8 mouse cellular contexts compared by ENCODE assay signal in genomic region chr15:82294059-82294458, GRCm38 (mm10). TPM values are rescaled to one million over a fixed set of nuclear protein-coding genes. Genes with fewer than 3 reads are reported as not detected.
DNase-seq lines count a peak whose midpoint lies in the region; ATAC-seq and TF ChIP-seq lines count a peak whose summit lies in the region.
"Had no signal": no experiment of that assay in that cellular context is flagged by ENCODE, and none has a peak within 500 bp of the region (broad histone marks: within the 10 kb centered on the region; RNA-seq: fewer than 3 reads in every experiment).

No protein-coding gene starts in this region.

- H3K9ac ChIP-seq in forebrain, postnatal 0 days: no peak overlapping the region
- H3K9ac ChIP-seq in neural tube, embryonic 12.5 days: no peak overlapping the region

- no peaks in the 10 kb centered on the region for H3K27me3 ChIP-seq in forebrain, postnatal 0 days (ENCODE audit: insufficient read depth, low read length)
- no peaks in the 10 kb centered on the region for H3K27me3 ChIP-seq in neural tube, embryonic 12.5 days (replicated peaks)

- H3K4me3 ChIP-seq in layer of hippocampus, adult 2 months: no peak overlapping the region
- H3K4me3 ChIP-seq in forebrain, postnatal 0 days (ENCODE audit: low read depth, low read length): no peak overlapping the region
- no peak overlapping the region for H3K4me3 ChIP-seq in neural tube, embryonic 12.5 days

- DNase-seq in layer of hippocampus, adult 2 months (ENCODE audit: low spot score in 2 of 2): no peak
- no peak for DNase-seq in layer of hippocampus, postnatal 36 days
- peak; percentile 37 to 43 for DNase-seq in cerebellum, postnatal 25 days
- DNase-seq in forebrain, postnatal 0 days: peak; percentile 76
- DNase-seq in gastrocnemius, postnatal 25 days: no peak
- DNase-seq in gastrocnemius, adult 8-10 months (ENCODE audit: low spot score in 2 of 2): no peak

- peaks cover 32% of the 10 kb centered on the region for H3K36me3 ChIP-seq in forebrain, postnatal 0 days (ENCODE audit: insufficient read depth)
- H3K36me3 ChIP-seq in neural tube, embryonic 12.5 days: peaks cover 29% of the 10 kb centered on the region

- no peak overlapping the region for H3K4me2 ChIP-seq in forebrain, postnatal 0 days (ENCODE audit: low read depth)
- no peak overlapping the region for H3K4me2 ChIP-seq in neural tube, embryonic 12.5 days (replicated peaks)

- no peaks in the 10 kb centered on the region for H3K9me3 ChIP-seq in forebrain, postnatal 0 days (ENCODE audit: low read length)
- H3K9me3 ChIP-seq in neural tube, embryonic 12.5 days: no peaks in the 10 kb centered on the region

- 24% methylated on average over 8 of the region's 8 CpGs for WGBS in forebrain, postnatal 0 days
- 46% methylated on average over 8 of the region's 8 CpGs for WGBS in neural tube, embryonic 12.5 days

- H3K4me1 ChIP-seq in forebrain, postnatal 0 days (ENCODE audit: insufficient read depth): no peaks in the 10 kb centered on the region
- peaks cover 19% of the 10 kb centered on the region for H3K4me1 ChIP-seq in neural tube, embryonic 12.5 days

- TF ChIP-seq CTCF in layer of hippocampus, adult 2 months (conservative IDR thresholded peaks at IDR 0.05): peak; percentile 77
- TF ChIP-seq CTCF in forebrain, postnatal 0 days (IDR thresholded peaks at IDR 0.05; ENCODE audit: low read depth): peak; percentile 76

- H3K27ac ChIP-seq in layer of hippocampus, adult 2 months: peak overlapping the region; percentile 48; the same call in 1 of the 2 replicates
- peak overlapping the region; percentile 36; the same call in 1 of the 2 replicates for H3K27ac ChIP-seq in forebrain, postnatal 0 days (ENCODE audit: low read depth, low read length)
- H3K27ac ChIP-seq in neural tube, embryonic 12.5 days: no peak overlapping the region

- ATAC-seq in forebrain, postnatal 0 days: peak; percentile 42
- peak; percentile 30 for ATAC-seq in neural tube, embryonic 12.5 days (ENCODE audit: low FRiP score, low read depth)

RNA-seq across cellular contexts. Expression of gene Wbp2nl, which starts 4.7 kb away (rescaled TPM):
- total RNA-seq in layer of hippocampus, adult 2 months (2021): not detected
- not detected for total RNA-seq in layer of hippocampus, postnatal 36 days (2021)
- total RNA-seq in forebrain, postnatal 0 days (2014; rRNA removed): 0.38 and 1.00 TPM in 2 replicates
- 0.42 and 0.59 TPM in 2 replicates for polyA plus RNA-seq in forebrain, postnatal 0 days (2015; fragmentation: Nextera tagmentation; extraction: Ambion mirVana)
- not detected in 2 replicates for polyA plus RNA-seq in neural tube, embryonic 12.5 days (2016; fragmentation: Nextera tagmentation; extraction: Ambion mirVana)
- not detected for total RNA-seq in gastrocnemius, postnatal 25 days (2021)
- total RNA-seq in gastrocnemius, adult 8-10 months (2022): not detected
- total RNA-seq: left cerebral cortex, postnatal 14 days had no signal

RNA-seq across cellular contexts. Expression of gene Sept3, which starts 19.4 kb away (rescaled TPM):
- total RNA-seq in layer of hippocampus, adult 2 months (2021): 100 to 1,000 TPM; 652 to 661 TPM
- 100 to 1,000 TPM; 608 to 622 TPM for total RNA-seq in layer of hippocampus, postnatal 36 days (2021)
- 550 and 602 TPM in 2 replicates for total RNA-seq in forebrain, postnatal 0 days (2014; rRNA removed)
- polyA plus RNA-seq in forebrain, postnatal 0 days (2015; fragmentation: Nextera tagmentation; extraction: Ambion mirVana): 400 and 449 TPM in 2 replicates
- polyA plus RNA-seq in neural tube, embryonic 12.5 days (2016; fragmentation: Nextera tagmentation; extraction: Ambion mirVana): 235 and 268 TPM in 2 replicates
- total RNA-seq in gastrocnemius, postnatal 25 days (2021): under 1 TPM; 0.54 to 1.00 TPM
- under 1 TPM; 0.10 to 0.63 (median 0.38) TPM for total RNA-seq in gastrocnemius, adult 8-10 months (2022)

RNA-seq across cellular contexts. Expression of gene 1500009C09Rik, which starts 41.9 kb away (rescaled TPM):
- 100 to 1,000 TPM; 105 to 108 TPM for total RNA-seq in layer of hippocampus, adult 2 months (2021)
- total RNA-seq in layer of hippocampus, postnatal 36 days (2021): 100 to 1,000 TPM in 1 of 2 experiments, 10 to 100 TPM in 1; 98.3 to 115 TPM
- total RNA-seq in forebrain, postnatal 0 days (2014; rRNA removed): 119 and 139 TPM in 2 replicates
- polyA plus RNA-seq in forebrain, postnatal 0 days (2015; fragmentation: Nextera tagmentation; extraction: Ambion mirVana): 12.5 and 15.6 TPM in 2 replicates
- 1.7 and 3.2 TPM in 2 replicates for polyA plus RNA-seq in neural tube, embryonic 12.5 days (2016; fragmentation: Nextera tagmentation; extraction: Ambion mirVana)
- total RNA-seq in gastrocnemius, postnatal 25 days (2021): not detected
- not detected for total RNA-seq in gastrocnemius, adult 8-10 months (2022)

RNA-seq across cellular contexts. Expression of gene Naga, which starts 44.7 kb away (rescaled TPM):
- total RNA-seq in layer of hippocampus, adult 2 months (2021): 10 to 100 TPM; 37.6 to 40.9 TPM
- total RNA-seq in layer of hippocampus, postnatal 36 days (2021): 10 to 100 TPM; 32.8 to 38.9 TPM
- 27.0 and 47.5 TPM in 2 replicates for total RNA-seq in forebrain, postnatal 0 days (2014; rRNA removed)
- polyA plus RNA-seq in forebrain, postnatal 0 days (2015; fragmentation: Nextera tagmentation; extraction: Ambion mirVana): 26.7 and 33.7 TPM in 2 replicates
- polyA plus RNA-seq in neural tube, embryonic 12.5 days (2016; fragmentation: Nextera tagmentation; extraction: Ambion mirVana): 24.8 and 27.1 TPM in 2 replicates
- 10 to 100 TPM; 13.1 to 15.0 TPM for total RNA-seq in gastrocnemius, postnatal 25 days (2021)
- total RNA-seq in gastrocnemius, adult 8-10 months (2022): 10 to 100 TPM in 2 of 4 experiments, 1 to 10 TPM in 2; 7.7 to 11.6 (median 10.1) TPM

RNA-seq across cellular contexts. Expression of gene Pheta2, which starts 44.7 kb away (rescaled TPM):
- under 1 TPM; 0.41 to 0.64 TPM for total RNA-seq in layer of hippocampus, adult 2 months (2021)
- total RNA-seq in layer of hippocampus, postnatal 36 days (2021): under 1 TPM; 0.27 to 0.40 TPM
- total RNA-seq in forebrain, postnatal 0 days (2014; rRNA removed): 1.4 and 3.5 TPM in 2 replicates
- 0.83 and 1.1 TPM in 2 replicates for polyA plus RNA-seq in forebrain, postnatal 0 days (2015; fragmentation: Nextera tagmentation; extraction: Ambion mirVana)
- polyA plus RNA-seq in neural tube, embryonic 12.5 days (2016; fragmentation: Nextera tagmentation; extraction: Ambion mirVana): 3.6 and 4.0 TPM in 2 replicates
- under 1 TPM; 0.87 to 0.96 TPM for total RNA-seq in gastrocnemius, postnatal 25 days (2021)
- under 1 TPM; 0.17 to 0.43 (median 0.36) TPM for total RNA-seq in gastrocnemius, adult 8-10 months (2022)

Comparison
In these comparisons a context has a peak if more than half of its experiments do, and no peak if none do; other contexts are left out.
1. DNase-seq: peak in cerebellum, postnatal 25 days (2 of 2) and forebrain, postnatal 0 days (single experiment); none in layer of hippocampus, adult 2 months (0 of 2), layer of hippocampus, postnatal 36 days (0 of 2), gastrocnemius, postnatal 25 days (single experiment) and gastrocnemius, adult 8-10 months (0 of 2).
2. RNA of gene Sept3, which starts 19.4 kb away (total RNA-seq): 652 to 661 TPM in layer of hippocampus, adult 2 months, 608 to 622 TPM in layer of hippocampus, postnatal 36 days and 550 to 602 TPM in forebrain, postnatal 0 days; 0.54 to 1.00 TPM in gastrocnemius, postnatal 25 days and 0.10 to 0.63 TPM in gastrocnemius, adult 8-10 months; every median in the first group is over 100 times any median in the second.
3. RNA of gene 1500009C09Rik, which starts 41.9 kb away (total RNA-seq): 119 to 139 TPM in forebrain, postnatal 0 days, 98.3 to 115 TPM in layer of hippocampus, postnatal 36 days and 105 to 108 TPM in layer of hippocampus, adult 2 months; not detected in gastrocnemius, postnatal 25 days and not detected in gastrocnemius, adult 8-10 months; every median in the first group is over 10 times any median in the second.